In genomic region chr9:87729316-87730270, GRCm38 (mm10) we compare ENCODE assay signal across 9 mouse cellular contexts. TPM values are rescaled to one million over a fixed set of nuclear protein-coding genes. Genes with fewer than 3 reads are reported as not detected.
DNase-seq lines count a peak whose midpoint lies in the region; ATAC-seq and TF ChIP-seq lines count a peak whose summit lies in the region.
"Had no signal": no experiment of that assay in that cellular context is flagged by ENCODE, and none has a peak within 500 bp of the region (broad histone marks: within the 10 kb centered on the region; RNA-seq: fewer than 3 reads in every experiment).

No protein-coding gene starts in this region.

- no peak for TF ChIP-seq CTCF in heart, postnatal 0 days (IDR thresholded peaks at IDR 0.05; ENCODE audit: low read depth)

- TF ChIP-seq EP300 in heart, postnatal 0 days (IDR thresholded peaks at IDR 0.05; ENCODE audit: low read depth), result no peak

- H3K4me2 ChIP-seq in embryonic facial prominence, embryonic 15.5 days (replicated peaks), result peak overlapping the region; percentile 78
- peak overlapping the region; percentile 86 for H3K4me2 ChIP-seq in heart, postnatal 0 days (ENCODE audit: low read depth, low read length)
- peak overlapping the region; percentile 60 for H3K4me2 ChIP-seq in liver, embryonic 11.5 days

- peak overlapping the region; percentile 57 for H3K4me3 ChIP-seq in embryonic facial prominence, embryonic 15.5 days (replicated peaks)
- H3K4me3 ChIP-seq in heart, postnatal 0 days (ENCODE audit: low read depth, low read length), result peak overlapping the region; percentile 92
- H3K4me3 ChIP-seq in liver, embryonic 11.5 days (ENCODE audit: low read depth, low read length), result peak overlapping the region; percentile 45

- H3K27ac ChIP-seq in embryonic facial prominence, embryonic 15.5 days (replicated peaks), result peak overlapping the region; percentile 78
- H3K27ac ChIP-seq in heart, postnatal 0 days (ENCODE audit: low read depth), result peak overlapping the region; percentile 89
- H3K27ac ChIP-seq in liver, embryonic 11.5 days (ENCODE audit: low read depth, low read length), result no peak overlapping the region
- H3K27ac ChIP-seq: macrophage had no signal

- WGBS in embryonic facial prominence, embryonic 15.5 days, result under 1% methylated on average over 75 of the region's 75 CpGs
- under 1% methylated on average over 75 of the region's 75 CpGs for WGBS in heart, postnatal 0 days
- WGBS in liver, embryonic 11.5 days, result 2% methylated on average over 75 of the region's 75 CpGs

- DNase-seq in ovary, postnatal 10 days (ENCODE audit: low spot score), result peak; percentile 33
- DNase-seq in ovary, postnatal 14 days (ENCODE audit: low spot score), result no peak
- no peak for DNase-seq in heart, postnatal 0 days (ENCODE audit: low spot score)
- peak; percentile 47 for DNase-seq in liver, embryonic 11.5 days (ENCODE audit: low spot score)
- peak; percentile 49 for DNase-seq in retina, postnatal 1 day
- DNase-seq in c-Kit-positive CD71-positive TER-119-positive erythroid progenitor cells, embryonic 14.5 days (ENCODE audit: low spot score), result no peak
- no peak for DNase-seq in T-cell, adult 2 months (ENCODE audit: low spot score)

- no peaks in the 10 kb centered on the region for H3K9me3 ChIP-seq in embryonic facial prominence, embryonic 15.5 days (replicated peaks)
- H3K9me3 ChIP-seq in heart, postnatal 0 days (replicated peaks; ENCODE audit: control insufficient read depth, low read length), result no peaks in the 10 kb centered on the region
- H3K9me3 ChIP-seq in liver, embryonic 11.5 days (ENCODE audit: control insufficient read depth, low read length), result no peaks in the 10 kb centered on the region

- H3K36me3 ChIP-seq in embryonic facial prominence, embryonic 15.5 days, result no peaks in the 10 kb centered on the region
- H3K36me3 ChIP-seq in heart, postnatal 0 days (replicated peaks; ENCODE audit: control insufficient read depth, insufficient read depth, low read length), result no peaks in the 10 kb centered on the region
- H3K36me3 ChIP-seq in liver, embryonic 11.5 days (ENCODE audit: control insufficient read depth, insufficient read depth, low read length), result no peaks in the 10 kb centered on the region

- peak overlapping the region; percentile 58 for H3K9ac ChIP-seq in embryonic facial prominence, embryonic 15.5 days
- H3K9ac ChIP-seq in heart, postnatal 0 days (replicated peaks; ENCODE audit: low read depth, low read length), result peak overlapping the region; percentile 97
- H3K9ac ChIP-seq in liver, embryonic 11.5 days (ENCODE audit: low read depth, low read length), result no peak overlapping the region

- H3K27me3 ChIP-seq in embryonic facial prominence, embryonic 15.5 days, result peaks cover 64% of the 10 kb centered on the region
- peaks cover 57% of the 10 kb centered on the region for H3K27me3 ChIP-seq in heart, postnatal 0 days (ENCODE audit: control insufficient read depth, insufficient read depth, low read length)
- H3K27me3 ChIP-seq in liver, embryonic 11.5 days (replicated peaks; ENCODE audit: control insufficient read depth, insufficient read depth, low read length), result peaks cover 73% of the 10 kb centered on the region

- peaks cover 26% of the 10 kb centered on the region for H3K4me1 ChIP-seq in embryonic facial prominence, embryonic 15.5 days
- no peaks in the 10 kb centered on the region for H3K4me1 ChIP-seq in heart, postnatal 0 days (ENCODE audit: control insufficient read depth, insufficient read depth)
- peaks cover 8% of the 10 kb centered on the region for H3K4me1 ChIP-seq in liver, embryonic 11.5 days (replicated peaks; ENCODE audit: control insufficient read depth, insufficient read depth, low read length)

- ATAC-seq in embryonic facial prominence, embryonic 15.5 days (ENCODE audit: insufficient number of reproducible peaks, low FRiP score, low TSS enrichment, low read depth), result 0 out of 2 replicates have a peak, but pooled peaks have one; percentile 51
- ATAC-seq in heart, postnatal 0 days (ENCODE audit: insufficient read depth, low read depth), result peak; percentile 13
- ATAC-seq in liver, embryonic 11.5 days (replicated peaks; ENCODE audit: low FRiP score), result peak; percentile 32

RNA-seq across cellular contexts. Expression of gene Tbx18, which starts 1.5 kb away (rescaled TPM):
- 6.9 and 8.1 TPM in 2 replicates for polyA plus RNA-seq in embryonic facial prominence, embryonic 15.5 days (2015; fragmentation: Nextera tagmentation; extraction: Ambion mirVana)
- 14.8 and 17.2 TPM in 2 replicates for total RNA-seq in heart, postnatal 0 days (2014; rRNA removed; ENCODE audit: low replicate concordance)
- polyA plus RNA-seq in heart, postnatal 0 days (2015; fragmentation: Nextera tagmentation; extraction: Ambion mirVana), result 3.7 and 4.4 TPM in 2 replicates
- 0.88 and 1.6 TPM in 2 replicates for polyA plus RNA-seq in liver, embryonic 11.5 days (2014; fragmentation: Nextera tagmentation; extraction: Ambion mirVana)
- polyA plus RNA-seq: macrophage had no signal

Comparison
In these comparisons a context has a peak if more than half of its experiments do, and no peak if none do; other contexts are left out.
1. DNase-seq: peak in ovary, postnatal 10 days (single experiment), liver, embryonic 11.5 days (single experiment) and retina, postnatal 1 day (single experiment); none in ovary, postnatal 14 days (single experiment), heart, postnatal 0 days (single experiment), c-Kit-positive CD71-positive TER-119-positive erythroid progenitor cells, embryonic 14.5 days (single experiment) and T-cell, adult 2 months (single experiment).
2. Peak in every context shown above with its lines, with median percentiles within 50 percentile points of each other: ATAC-seq, H3K4me2 ChIP-seq and H3K4me3 ChIP-seq.